Mouse (Mus musculus) hindbrain, embryonic 13.5 days (tissue): ENCODE results near the gene Dyrk4. TPM values are rescaled to one million over a fixed set of nuclear protein-coding genes. Genes with fewer than 3 reads are reported as not detected.

Source experiments
- ATAC-seq: fragments of 200-750 bp; cut with Nextera tagmentation; 2 replicates; pipeline ENCODE4 v1.8.0; 2017; ENCODE audit warnings: moderate TSS enrichment; ENCODE audit not compliant: low FRiP score
- H3K27ac ChIP-seq: fragments of 300-500 bp; sonication (generic); 2 replicates; pipeline ENCODE4 v1.5.1; 2015; ENCODE audit warnings: inconsistent platforms, mild to moderate bottlenecking, moderate library complexity
- H3K27me3 ChIP-seq: fragments of 300-500 bp; sonication (generic); 2 replicates; pipeline ENCODE4 v1.6.1; 2015; ENCODE audit warnings: mild to moderate bottlenecking, inconsistent platforms
- H3K36me3 ChIP-seq: fragments of 300-500 bp; sonication (generic); 2 replicates; pipeline ENCODE4 v1.6.1; 2015; ENCODE audit warnings: mild to moderate bottlenecking, inconsistent platforms
- H3K4me1 ChIP-seq: fragments of 300-500 bp; sonication (generic); replicated peaks from 2 replicates; pipeline ENCODE4 v1.6.1; 2015; ENCODE audit warnings: inconsistent platforms
- H3K4me2 ChIP-seq: fragments of 300-500 bp; sonication (generic); 2 replicates; pipeline ENCODE4 v1.6.1; 2015; ENCODE audit warnings: inconsistent platforms, mild to moderate bottlenecking, moderate library complexity
- H3K4me3 ChIP-seq: fragments of 300-500 bp; sonication (generic); 2 replicates; pipeline ENCODE4 v1.5.1; 2015; ENCODE audit warnings: mild to moderate bottlenecking, inconsistent platforms
- H3K9ac ChIP-seq: fragments of 300-500 bp; sonication (generic); 2 replicates; pipeline ENCODE4 v1.6.1; 2015; ENCODE audit warnings: mild to moderate bottlenecking, inconsistent platforms
- H3K9me3 ChIP-seq: fragments of 300-500 bp; sonication (generic); 2 replicates; pipeline ENCODE4 v1.6.1; 2016; ENCODE audit warnings: inconsistent platforms
- WGBS: fragments of 180-500 bp; shearing (Covaris S2); methylation state at CpG from one replicate; pipeline ENCODE4 v1.1.7; 2015; 5-methylcytosine and 5-hydroxymethylcytosine counted together
- polyA plus RNA-seq: library from polyadenylated mRNA; unstranded; fragments of >200 nt; fragmentation: Nextera tagmentation; extraction: Ambion mirVana; gene quantifications from 2 replicates; pipeline ENCODE4 v1.2.1, GENCODE M21; 2015

Dyrk4 gene
- polyA plus RNA-seq, 1 experiment from 2014 or later: 0.08 TPM

GRCm38 (mm10) chr6:126932896-126933295, 11.3 kb upstream of the Dyrk4 start:
- WGBS: 90% methylated on average over 2 of the region's 2 CpGs
- Histone ChIP-seq H3K4me2 (no peak overlapping the region), H3K4me1 (0 out of 2 replicates have a peak, but pooled peaks cover 2% of the 10 kb centered on the region), H3K27ac (no peak overlapping the region), H3K27me3 (no peaks in the 10 kb centered on the region), H3K36me3 (peaks cover 34% of the 10 kb centered on the region), H3K4me3 (no peak overlapping the region), H3K9me3 (no peaks in the 10 kb centered on the region), H3K9ac (no peak overlapping the region)
- ATAC-seq: no peak

- WGBS: 80% methylated on average over 5 of the region's 5 CpGs
- Histone ChIP-seq H3K27ac (no peak overlapping the region), H3K36me3 (no peaks in the 10 kb centered on the region), H3K27me3 (no peaks in the 10 kb centered on the region), H3K9ac (no peak overlapping the region), H3K4me2 (no peak overlapping the region), H3K4me1 (no peaks in the 10 kb centered on the region), H3K4me3 (no peak overlapping the region), H3K9me3 (no peaks in the 10 kb centered on the region)
- ATAC-seq: no peak
Observed at GRCm38 (mm10) chr6:126914928-126915327, 6.7 kb downstream of the Dyrk4 start.

GRCm38 (mm10) chr6:126910727-126911126, 10.9 kb downstream of the Dyrk4 start:
- Histone ChIP-seq H3K4me2 (no peak overlapping the region), H3K4me3 (no peak overlapping the region), H3K27me3 (no peaks in the 10 kb centered on the region), H3K27ac (no peak overlapping the region), H3K4me1 (no peaks in the 10 kb centered on the region), H3K9me3 (no peaks in the 10 kb centered on the region), H3K36me3 (no peaks in the 10 kb centered on the region), H3K9ac (no peak overlapping the region)
- ATAC-seq: no peak
- WGBS: 82% methylated on average over 4 of the region's 4 CpGs

- Histone ChIP-seq H3K27me3 (no peaks in the 10 kb centered on the region), H3K27ac (no peak overlapping the region), H3K4me2 (no peak overlapping the region), H3K36me3 (no peaks in the 10 kb centered on the region), H3K4me3 (no peak overlapping the region), H3K9ac (no peak overlapping the region), H3K9me3 (no peaks in the 10 kb centered on the region), H3K4me1 (no peaks in the 10 kb centered on the region)
- 60% methylated on average over 3 of the region's 3 CpGs for WGBS
- no peak for ATAC-seq
Observed at GRCm38 (mm10) chr6:126907876-126908275, 13.8 kb downstream of the Dyrk4 start.

GRCm38 (mm10) chr6:126907378-126907777, 14.3 kb downstream of the Dyrk4 start:
- H3K9ac ChIP-seq: no peak overlapping the region
- no peak for ATAC-seq
- H3K9me3 ChIP-seq: no peaks in the 10 kb centered on the region
- WGBS: 76% methylated on average over 4 of the region's 5 CpGs
- H3K36me3 ChIP-seq: no peaks in the 10 kb centered on the region
- H3K27ac ChIP-seq: no peak overlapping the region
- no peaks in the 10 kb centered on the region for H3K27me3 ChIP-seq
- no peak overlapping the region for H3K4me3 ChIP-seq
- H3K4me2 ChIP-seq: no peak overlapping the region
- no peaks in the 10 kb centered on the region for H3K4me1 ChIP-seq

GRCm38 (mm10) chr6:126877118-126877517, 44.5 kb downstream of the Dyrk4 start:
- no peak for ATAC-seq

GRCm38 (mm10) chr6:126852881-126853280, 68.8 kb downstream of the Dyrk4 start, which contains the start of gene Akap3:
TSS of gene Akap3 (plus strand) at chr6:126853098.
- H3K4me1 ChIP-seq: peaks cover 11% of the 10 kb centered on the region
- H3K4me2 ChIP-seq: no peak within 1 kb of the TSS
- H3K4me3 ChIP-seq: no peak within 1 kb of the TSS
- ATAC-seq: no peak
- no peaks in the 10 kb centered on the region for H3K9me3 ChIP-seq
- no peaks in the 10 kb centered on the region for H3K36me3 ChIP-seq
- H3K9ac ChIP-seq: no peak within 1 kb of the TSS
- no peak within 1 kb of the TSS for H3K27ac ChIP-seq
- H3K27me3 ChIP-seq: peaks cover 15% of the 10 kb centered on the region

More at GRCm38 (mm10) chr6:126877118-126877517, 44.5 kb downstream of the Dyrk4 start:
- no peaks in the 10 kb centered on the region for H3K36me3 ChIP-seq
- 93% methylated on average over 8 of the region's 8 CpGs for WGBS
- H3K4me1 ChIP-seq: no peaks in the 10 kb centered on the region
- H3K4me2 ChIP-seq: no peak overlapping the region
- no peak overlapping the region for H3K9ac ChIP-seq
- no peaks in the 10 kb centered on the region for H3K9me3 ChIP-seq
- no peaks in the 10 kb centered on the region for H3K27me3 ChIP-seq
- H3K4me3 ChIP-seq: no peak overlapping the region
- H3K27ac ChIP-seq: no peak overlapping the region

- Histone ChIP-seq H3K9me3 (no peaks in the 10 kb centered on the region), H3K36me3 (peaks cover 7% of the 10 kb centered on the region), H3K4me1 (peaks cover 22% of the 10 kb centered on the region), H3K9ac (peak within 1 kb of the TSS; percentile 81), H3K4me2 (peak within 1 kb of the TSS; percentile 83), H3K27me3 (peaks cover 12% of the 10 kb centered on the region), H3K27ac (peak within 1 kb of the TSS; percentile 84), H3K4me3 (peak within 1 kb of the TSS; percentile 61)
- WGBS: 6% methylated on average over 46 of the region's 46 CpGs
- peak; percentile 90 for ATAC-seq
Observed at GRCm38 (mm10) chr6:126848712-126849704, 72.6 kb downstream of the Dyrk4 start, which contains the start of gene Ndufa9. TSS of gene Ndufa9 (minus strand) at chr6:126849136.

- H3K36me3 ChIP-seq: peaks cover 96% of the 10 kb centered on the region
- no peaks in the 10 kb centered on the region for H3K27me3 ChIP-seq
- H3K9ac ChIP-seq: no peak overlapping the region
- ATAC-seq: no peak
- H3K27ac ChIP-seq: no peak overlapping the region
- H3K9me3 ChIP-seq: no peaks in the 10 kb centered on the region
- WGBS: 87% methylated on average over 8 of the region's 8 CpGs
- no peak overlapping the region for H3K4me3 ChIP-seq
- H3K4me2 ChIP-seq: no peak overlapping the region
- no peaks in the 10 kb centered on the region for H3K4me1 ChIP-seq
Observed at GRCm38 (mm10) chr6:126836628-126837027, 85.0 kb downstream of the Dyrk4 start.

Other genes starting within 250 kb of the Dyrk4 start
- gene Kcna6, start 181.2 kb downstream of the Dyrk4 start, polyA plus RNA-seq: 9.7 and 10.2 TPM in 2 replicates
- gene Ndufa9, start 72.7 kb downstream of the Dyrk4 start, polyA plus RNA-seq: 192 and 198 TPM in 2 replicates
- 0.09 and 0.17 TPM in 2 replicates for gene Akap3, start 68.7 kb downstream of the Dyrk4 start, polyA plus RNA-seq
- 17.2 and 18.4 TPM in 2 replicates for gene Rad51ap1, start 17.7 kb upstream of the Dyrk4 start, polyA plus RNA-seq
- gene D6Wsu163e, start 18.1 kb upstream of the Dyrk4 start, polyA plus RNA-seq: 31.2 and 32.2 TPM in 2 replicates
- gene Fgf6, start 93.7 kb upstream of the Dyrk4 start, polyA plus RNA-seq: 0.04 and 0.08 TPM in 2 replicates
- not detected in 2 replicates for gene Fgf23, start 151.1 kb upstream of the Dyrk4 start, polyA plus RNA-seq
- 7.2 and 8.6 TPM in 2 replicates for gene Tigar, start 187.7 kb upstream of the Dyrk4 start, polyA plus RNA-seq
- 270 and 302 TPM in 2 replicates for gene Ccnd2, start 230.4 kb upstream of the Dyrk4 start, polyA plus RNA-seq